Mouse (Mus musculus): ENCODE measurements around the gene Sla2.
"Not testable (repeated sequence)": the region's sequence is repeated elsewhere in the genome, so short reads cannot be mapped to it uniquely, and the experiment has no call there.

Gene Sla2

DNA sequence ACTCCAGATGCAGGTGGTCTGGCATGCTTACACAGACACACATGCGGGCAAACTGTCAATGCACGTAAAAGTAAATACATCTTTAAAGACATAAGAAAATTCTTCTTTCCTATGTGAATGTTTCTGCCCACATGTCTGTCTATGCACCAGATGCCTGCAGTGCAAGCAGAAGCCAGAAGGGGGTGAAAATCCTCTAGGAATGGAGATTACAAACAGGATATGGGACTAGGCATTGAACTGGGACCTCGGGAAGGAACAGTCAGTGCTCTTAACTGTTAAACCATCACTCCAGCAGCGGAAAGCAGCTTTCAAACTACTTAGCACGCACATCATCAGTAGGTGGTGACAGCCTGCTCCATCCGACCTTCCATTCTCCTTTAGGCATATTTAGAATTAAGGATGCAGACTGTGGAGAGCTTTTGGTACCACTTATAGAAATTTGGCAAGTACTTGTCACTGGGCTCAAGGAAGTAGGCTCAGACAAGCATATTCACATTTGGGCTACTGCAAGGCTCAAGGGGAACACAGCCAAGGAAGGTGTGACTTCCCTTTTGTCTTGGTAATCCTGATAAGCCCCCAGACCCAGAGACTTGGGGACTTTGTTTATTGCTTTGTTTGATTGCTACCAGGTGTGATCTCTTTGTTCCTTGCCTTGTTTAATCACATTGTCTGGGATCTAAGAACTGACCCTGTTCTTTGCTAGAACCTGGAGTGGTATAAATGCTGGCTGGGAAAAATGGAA, 18.2 kb upstream of the Sla2 start:
- in situ Hi-C loops (cut with MboI; ENCODE audit: low pct_unique_long_range_greater_than_20kb in 1 of 2, low sequenced_read_pairs in 2 of 2, unreplicated experiment in 1 of 2), result no loop called here

- in situ Hi-C loops (cut with MboI; ENCODE audit: low pct_unique_long_range_greater_than_20kb in 1 of 2, low sequenced_read_pairs in 2 of 2, unreplicated experiment in 1 of 2), result no loop called here
Observed at GRCm38 (mm10) chr2:156903367-156903766, 16.4 kb upstream of the Sla2 start.

DNA sequence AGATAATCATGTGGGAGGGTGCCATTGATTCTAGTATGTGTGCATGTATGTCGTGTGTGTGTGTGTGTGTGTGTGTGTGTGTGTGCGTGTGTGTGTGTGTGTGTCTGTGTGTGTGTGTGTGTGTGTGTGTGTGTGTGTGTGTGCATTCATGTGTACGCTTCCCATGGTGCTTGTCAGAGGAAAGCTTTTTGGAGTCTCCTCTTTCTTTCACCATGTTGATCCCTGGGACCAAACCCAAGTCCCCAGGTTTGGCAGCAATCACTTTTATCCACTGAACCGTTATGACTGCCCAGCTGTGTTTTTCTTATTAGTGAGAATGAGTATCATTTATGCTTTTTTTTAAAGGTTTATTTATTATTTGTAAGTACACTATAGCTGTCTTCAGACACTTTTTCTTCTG, 15.4 kb upstream of the Sla2 start:
- in situ Hi-C loops (cut with MboI; ENCODE audit: low pct_unique_long_range_greater_than_20kb in 1 of 2, low sequenced_read_pairs in 2 of 2, unreplicated experiment in 1 of 2), result not testable (repeated sequence)

GRCm38 (mm10) chr2:156901883-156902282, 14.9 kb upstream of the Sla2 start:
- in situ Hi-C loops (cut with MboI; ENCODE audit: low pct_unique_long_range_greater_than_20kb in 1 of 2, low sequenced_read_pairs in 2 of 2, unreplicated experiment in 1 of 2), result no loop called here

DNA sequence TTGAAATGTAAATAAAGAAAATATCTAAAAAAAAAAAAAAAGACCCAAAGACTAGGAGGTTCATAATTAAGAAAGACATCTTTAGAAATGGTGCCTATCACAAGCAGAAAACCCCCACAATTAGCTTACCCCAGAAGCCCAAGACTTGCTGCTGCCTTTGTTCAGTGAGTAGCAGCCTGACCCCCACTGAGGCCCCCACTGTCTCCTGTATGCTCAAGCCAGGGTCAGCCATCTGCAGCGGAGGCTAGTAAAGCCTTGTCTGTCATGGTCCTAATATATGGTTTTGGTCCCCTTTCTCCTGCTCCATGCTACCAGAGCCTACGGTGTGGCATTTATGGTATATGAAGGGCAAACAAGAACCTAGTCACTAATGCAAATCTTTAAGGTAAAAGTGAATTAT, 14.4 kb upstream of the Sla2 start:
- in situ Hi-C loops (cut with MboI; ENCODE audit: low pct_unique_long_range_greater_than_20kb in 1 of 2, low sequenced_read_pairs in 2 of 2, unreplicated experiment in 1 of 2), result no loop called here

- in situ Hi-C loops (cut with MboI; ENCODE audit: low pct_unique_long_range_greater_than_20kb in 1 of 2, low sequenced_read_pairs in 2 of 2, unreplicated experiment in 1 of 2), result loop anchor here in 1 of 2 experiments (5.0 kb wide), 1 partner anchor 38 kb away; no protein-coding TSS in a partner anchor
Observed at GRCm38 (mm10) chr2:156899184-156899583, 12.2 kb upstream of the Sla2 start.

- in situ Hi-C loops (cut with MboI; ENCODE audit: low pct_unique_long_range_greater_than_20kb in 1 of 2, low sequenced_read_pairs in 2 of 2, unreplicated experiment in 1 of 2), result loop anchor here in 1 of 2 experiments (5.0 kb wide), 1 partner anchor 39 kb away; no protein-coding TSS in a partner anchor
Observed at GRCm38 (mm10) chr2:156898374-156898773, 11.4 kb upstream of the Sla2 start.

GRCm38 (mm10) chr2:156897034-156897433, 10.0 kb upstream of the Sla2 start:
- in situ Hi-C loops (cut with MboI; ENCODE audit: low pct_unique_long_range_greater_than_20kb in 1 of 2, low sequenced_read_pairs in 2 of 2, unreplicated experiment in 1 of 2), result loop anchor here in 1 of 2 experiments (5.0 kb wide), 1 partner anchor 40 kb away; no protein-coding TSS in a partner anchor

DNA sequence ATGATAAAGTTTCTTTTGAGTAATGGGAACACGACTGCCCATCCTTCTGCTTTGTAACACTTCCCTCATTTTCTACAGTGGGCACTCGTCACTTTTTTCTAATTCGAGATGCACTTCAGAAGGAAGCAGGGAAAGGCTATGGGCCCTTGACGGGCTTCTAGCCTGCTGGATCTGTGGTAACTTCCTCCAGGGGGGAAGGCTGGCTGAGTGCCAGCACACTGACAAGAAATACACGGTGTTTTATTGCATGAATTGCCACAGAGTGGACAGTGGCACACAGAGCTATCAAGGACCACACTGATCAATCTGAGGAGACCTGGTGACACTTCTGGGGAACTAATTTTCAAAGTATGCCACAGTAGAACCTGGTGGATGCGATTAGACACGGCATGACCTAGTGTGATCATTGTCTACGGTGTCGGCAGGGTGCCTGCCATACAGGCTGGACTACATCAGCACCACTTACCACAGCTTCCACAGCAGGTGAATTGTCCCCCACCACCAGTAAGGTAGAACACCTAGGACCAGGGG, 9.5 kb upstream of the Sla2 start:
- in situ Hi-C loops (cut with MboI; ENCODE audit: low pct_unique_long_range_greater_than_20kb in 1 of 2, low sequenced_read_pairs in 2 of 2, unreplicated experiment in 1 of 2), result loop anchor here in 1 of 2 experiments (5.0 kb wide), 1 partner anchor 41 kb away; no protein-coding TSS in a partner anchor

DNA sequence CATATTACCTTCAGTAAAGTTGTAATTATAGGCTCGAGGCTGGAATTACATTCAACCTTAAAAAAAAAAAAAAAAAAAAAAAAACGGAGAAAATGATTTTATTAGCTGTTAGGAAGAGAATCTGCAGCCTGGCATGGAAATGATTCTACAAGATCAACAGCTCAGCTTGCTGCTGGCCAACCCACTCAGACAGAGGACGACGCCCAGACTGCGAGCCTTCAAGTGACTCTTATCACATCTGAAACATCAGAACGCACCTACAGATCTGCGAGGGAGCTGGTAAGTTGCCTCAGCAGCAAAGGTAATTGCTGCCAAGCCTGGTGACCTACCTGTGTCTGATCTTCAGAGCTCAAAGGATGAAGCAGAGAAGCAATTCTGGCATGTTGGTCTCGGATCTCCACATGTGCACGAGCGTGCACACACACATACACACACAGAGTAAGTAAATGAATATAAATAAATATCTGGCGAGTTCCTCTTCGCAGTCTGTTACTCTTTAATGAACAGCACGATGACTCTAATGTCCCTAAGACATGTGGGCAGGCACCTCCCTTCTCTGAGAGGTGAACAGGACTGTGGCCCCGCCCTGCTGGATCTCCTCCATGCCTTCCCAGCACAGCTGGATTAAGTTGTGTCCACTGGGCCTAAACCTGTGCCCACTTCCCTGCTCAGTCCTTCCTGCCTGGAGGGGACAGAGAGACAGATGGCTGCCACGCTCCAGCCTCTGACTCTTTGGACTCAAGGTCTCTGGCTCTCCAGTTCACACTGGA, 7.7 kb upstream of the Sla2 start:
- in situ Hi-C loops (cut with MboI; ENCODE audit: low pct_unique_long_range_greater_than_20kb in 1 of 2, low sequenced_read_pairs in 2 of 2, unreplicated experiment in 1 of 2), result loop anchor here in 1 of 2 experiments (5.0 kb wide), 1 partner anchor 43 kb away; no protein-coding TSS in a partner anchor

DNA sequence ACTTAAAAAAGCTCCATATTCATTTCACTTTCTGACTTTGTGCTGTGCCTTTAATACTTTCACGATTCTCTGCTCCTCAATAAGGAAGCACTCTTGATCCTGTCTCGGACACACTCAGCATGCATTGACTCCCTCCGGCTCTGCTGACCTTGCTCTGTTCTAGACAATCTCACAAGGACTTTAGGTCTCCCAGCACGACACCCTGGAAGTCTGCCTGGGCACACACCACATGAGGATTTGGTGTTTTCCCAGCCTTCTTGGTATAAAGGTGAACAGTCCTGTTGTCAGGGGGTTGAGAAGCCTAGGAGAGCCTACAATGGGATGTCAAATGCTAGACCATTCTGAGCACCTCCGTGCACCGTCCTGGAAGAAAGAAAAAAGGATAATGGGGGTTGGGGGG, 5.8 kb upstream of the Sla2 start:
- in situ Hi-C loops (cut with MboI; ENCODE audit: low pct_unique_long_range_greater_than_20kb in 1 of 2, low sequenced_read_pairs in 2 of 2, unreplicated experiment in 1 of 2), result no loop called here

DNA sequence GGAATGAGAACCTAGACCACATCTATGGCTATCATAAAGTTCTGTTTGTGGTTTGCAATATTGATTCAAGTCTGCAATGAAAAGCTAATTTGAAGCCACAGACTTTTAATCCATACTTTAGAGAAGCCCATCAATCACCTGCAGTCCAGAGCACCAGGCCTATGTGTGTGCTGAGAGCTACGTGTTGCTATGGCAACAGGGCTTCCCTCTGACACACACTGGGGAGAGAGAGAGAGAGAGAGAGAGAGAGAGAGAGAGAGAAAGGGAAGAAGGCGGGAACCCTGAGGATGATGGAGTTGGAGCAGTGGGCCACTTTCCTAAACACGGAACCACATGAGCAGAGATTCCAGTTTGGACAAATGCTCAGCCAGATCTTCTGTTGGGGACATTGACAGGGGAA, 5.2 kb upstream of the Sla2 start:
- in situ Hi-C loops (cut with MboI; ENCODE audit: low pct_unique_long_range_greater_than_20kb in 1 of 2, low sequenced_read_pairs in 2 of 2, unreplicated experiment in 1 of 2), result no loop called here

GRCm38 (mm10) chr2:156888490-156888889, 1.5 kb upstream of the Sla2 start:
- in situ Hi-C loops (cut with MboI; ENCODE audit: low pct_unique_long_range_greater_than_20kb in 1 of 2, low sequenced_read_pairs in 2 of 2, unreplicated experiment in 1 of 2), result no loop called here

DNA sequence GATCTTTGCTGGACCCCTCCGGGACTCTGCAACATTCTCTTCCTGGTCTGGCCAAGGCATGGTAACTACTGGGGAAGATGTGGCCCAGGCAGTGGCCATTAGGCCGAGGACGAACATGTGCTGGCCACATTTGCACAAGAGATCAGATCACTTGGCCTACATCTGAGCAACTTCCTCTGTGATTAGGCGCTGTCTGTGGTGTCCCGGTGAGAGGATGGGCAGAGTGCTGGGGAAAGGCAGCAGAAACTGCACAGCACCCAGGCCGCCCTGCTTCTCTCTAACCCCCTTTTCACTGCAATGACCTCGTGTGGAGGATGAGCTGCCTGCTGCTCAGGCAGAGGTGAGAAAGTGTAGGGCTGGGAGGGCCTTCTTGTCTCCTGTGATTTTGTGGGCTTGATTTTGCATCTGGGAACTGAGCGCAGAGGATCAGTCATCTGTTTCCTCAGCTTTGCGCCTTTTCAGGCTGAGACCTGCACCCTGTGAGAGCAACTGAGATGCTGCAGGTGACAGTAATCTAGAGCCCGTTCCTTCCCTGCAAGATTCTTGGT, 834 bp downstream of the Sla2 start:
- in situ Hi-C loops (cut with MboI; ENCODE audit: low pct_unique_long_range_greater_than_20kb in 1 of 2, low sequenced_read_pairs in 2 of 2, unreplicated experiment in 1 of 2), result no loop called here

DNA sequence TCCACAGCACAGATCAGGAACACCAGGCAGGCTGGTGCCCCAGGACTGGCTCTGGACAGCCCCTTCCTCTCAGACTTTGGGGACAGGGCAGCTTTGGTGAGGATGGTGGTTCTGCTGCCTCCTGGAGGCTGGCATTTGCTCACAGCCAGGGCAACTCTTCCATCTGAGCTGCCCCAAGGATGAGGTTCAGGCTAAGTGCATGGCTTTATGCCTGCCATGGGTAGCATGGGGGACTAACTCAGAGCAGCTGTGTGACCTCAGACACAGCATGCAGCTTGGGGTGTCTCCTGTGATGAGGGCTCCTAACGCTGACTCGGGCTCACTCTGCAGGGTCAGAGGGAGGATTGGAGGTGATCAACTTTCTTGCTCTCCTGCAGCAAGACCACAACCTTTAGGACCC, 1.3 kb downstream of the Sla2 start:
- in situ Hi-C loops (cut with MboI; ENCODE audit: low pct_unique_long_range_greater_than_20kb in 1 of 2, low sequenced_read_pairs in 2 of 2, unreplicated experiment in 1 of 2), result not testable (repeated sequence)

DNA sequence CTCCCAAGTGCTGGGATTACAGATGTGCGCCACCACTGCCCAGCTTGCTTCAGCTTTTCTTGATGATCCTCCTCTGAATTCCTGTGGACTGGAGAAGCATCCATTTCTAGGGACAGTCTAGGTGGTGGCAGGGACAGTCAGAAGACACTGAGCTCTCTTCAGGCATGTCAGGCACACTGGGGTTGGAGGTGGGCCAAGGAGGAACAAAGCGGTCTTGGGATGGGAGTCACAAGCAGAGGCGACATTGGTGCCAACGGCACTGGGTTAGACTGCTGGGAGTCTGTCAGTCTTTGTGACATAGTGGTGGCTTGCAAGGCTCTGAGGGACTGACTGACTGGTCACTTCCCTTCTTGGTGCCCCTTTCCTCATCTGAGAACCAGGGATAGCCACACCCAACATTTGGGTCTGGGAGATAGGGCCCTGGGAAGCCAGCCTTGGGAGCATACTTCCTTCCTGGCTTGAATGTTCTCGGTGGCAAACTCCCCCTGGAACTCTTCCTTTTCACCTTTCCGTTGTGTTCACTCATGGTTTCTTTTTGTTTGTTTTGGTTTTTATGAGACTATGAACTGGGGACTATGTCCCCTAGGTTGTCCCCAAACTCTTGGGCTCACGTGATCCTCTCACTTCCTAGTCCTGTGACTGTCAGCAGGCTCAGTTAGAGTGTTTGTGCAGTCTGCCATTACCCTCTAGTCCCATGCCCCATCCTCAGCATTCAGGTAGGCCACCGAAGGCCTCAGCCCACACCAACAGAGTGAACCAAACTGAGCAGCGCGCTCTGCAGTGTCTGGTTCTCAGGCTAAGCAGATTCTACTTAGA, 2.4 kb downstream of the Sla2 start:
- in situ Hi-C loops (cut with MboI; ENCODE audit: low pct_unique_long_range_greater_than_20kb in 1 of 2, low sequenced_read_pairs in 2 of 2, unreplicated experiment in 1 of 2), result no loop called here

DNA sequence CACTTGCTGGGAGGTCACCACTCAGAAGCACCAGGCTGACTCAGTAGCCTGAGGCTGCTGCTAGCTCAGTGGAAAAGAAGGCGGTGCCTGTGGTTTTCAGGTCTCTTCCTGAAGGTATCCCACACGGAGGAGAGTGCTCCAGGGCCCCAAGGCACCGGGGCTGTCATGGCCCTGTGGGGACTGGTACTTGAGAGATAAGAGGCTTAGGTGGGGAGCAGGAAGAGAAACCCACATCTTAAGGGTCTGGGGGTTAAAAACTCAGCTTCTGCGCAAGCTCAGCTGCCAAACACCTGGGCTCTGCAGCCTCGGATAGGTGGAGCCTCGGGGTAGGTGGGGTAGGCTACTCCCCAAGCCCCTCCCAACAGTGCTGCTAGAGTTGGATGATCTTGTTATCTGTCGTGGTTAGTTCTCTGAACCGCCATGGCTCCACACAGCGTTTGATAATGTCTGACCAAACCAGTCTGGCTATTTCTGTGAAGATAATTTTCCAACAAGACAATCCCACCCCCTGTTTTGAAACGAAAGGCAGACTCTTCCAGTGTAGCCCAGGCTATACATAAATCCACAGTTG, 4.5 kb downstream of the Sla2 start:
- in situ Hi-C loops (cut with MboI; ENCODE audit: low pct_unique_long_range_greater_than_20kb in 1 of 2, low sequenced_read_pairs in 2 of 2, unreplicated experiment in 1 of 2), result no loop called here

DNA sequence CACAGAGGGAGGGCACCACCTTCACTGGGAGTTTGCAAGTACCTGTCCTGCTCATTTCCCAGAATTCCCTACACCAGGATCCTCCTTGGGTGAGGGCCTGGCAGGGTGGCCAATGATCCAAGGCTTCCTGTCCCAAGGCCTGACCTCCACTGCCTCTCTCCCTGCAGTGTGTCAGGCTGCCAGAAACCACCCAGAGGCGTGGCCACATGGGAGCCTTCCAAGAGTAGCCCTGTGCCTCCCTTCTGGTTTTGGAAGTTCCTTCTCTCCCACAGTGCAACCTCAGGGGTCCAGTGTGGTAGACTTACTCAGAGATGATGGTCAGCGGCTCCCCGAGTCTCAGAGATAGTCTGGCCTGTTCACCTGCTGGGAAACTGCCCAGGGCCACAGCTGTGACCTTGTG, 7.5 kb downstream of the Sla2 start:
- in situ Hi-C loops (cut with MboI; ENCODE audit: low pct_unique_long_range_greater_than_20kb in 1 of 2, low sequenced_read_pairs in 2 of 2, unreplicated experiment in 1 of 2), result no loop called here

Measured in mouse embryonic stem cell (cell line).